Mouse (Mus musculus) R1 (cell line): ENCODE measurements around the gene Gm19668.
"Not testable (repeated sequence)": the region's sequence is repeated elsewhere in the genome, so short reads cannot be mapped to it uniquely, and the experiment has no call there.

Source experiments
- DNase-seq: peaks from one replicate; pipeline ENCODE4 v3.0.0-alpha.2; 2018; ENCODE audit warnings: low read depth, low spot score

Gm19668 gene

GRCm38 (mm10) chr10:77798921-77799508 is at the start of gene Gm19668:
Gene Gm19668 (minus strand): TSS chr10:77799133.
- peak; percentile 11 for DNase-seq

- DNase-seq = no peak
These were observed 48.6 kb upstream of the Gm19668 start for GRCm38 (mm10) chr10:77847538-77847937.

GRCm38 (mm10) chr10:77846961-77847360 is 48.0 kb upstream of the Gm19668 start:
- DNase-seq = no peak

GRCm38 (mm10) chr10:77846503-77846902 is 47.6 kb upstream of the Gm19668 start, which contains the start of gene Gm36176:
Gene Gm36176 (plus strand): TSS chr10:77846803.
- DNase-seq = no peak

GRCm38 (mm10) chr10:77839006-77839405 is 40.1 kb upstream of the Gm19668 start:
- no peak for DNase-seq

GRCm38 (mm10) chr10:77835647-77836046 is 36.7 kb upstream of the Gm19668 start, which contains the start of gene Krtap10-10:
Gene Krtap10-10 (plus strand): TSS chr10:77835947.
- no peak for DNase-seq

- DNase-seq = no peak
These were observed 28.0 kb upstream of the Gm19668 start, which contains the start of gene Krtap10-4 for GRCm38 (mm10) chr10:77826951-77827350. Gene Krtap10-4 (minus strand): TSS chr10:77827095.

GRCm38 (mm10) chr10:77819203-77819602 is 20.3 kb upstream of the Gm19668 start:
- no peak for DNase-seq

GRCm38 (mm10) chr10:77818523-77818922 is 19.6 kb upstream of the Gm19668 start:
- no peak for DNase-seq

- peak; percentile 40 for DNase-seq
These were observed 16.6 kb upstream of the Gm19668 start for GRCm38 (mm10) chr10:77815514-77815913.

- no peak for DNase-seq
These were observed 15.4 kb upstream of the Gm19668 start, which contains the start of gene Gm2696 for GRCm38 (mm10) chr10:77814382-77814781. Gene Gm2696 (plus strand): TSS chr10:77814682.

- no peak for DNase-seq
These were observed 12.8 kb upstream of the Gm19668 start, which contains the start of gene Gm9507 for GRCm38 (mm10) chr10:77811743-77812142. Gene Gm9507 (minus strand): TSS chr10:77811843.

GRCm38 (mm10) chr10:77804095-77804494 is 5.2 kb upstream of the Gm19668 start:
- DNase-seq = no peak

GRCm38 (mm10) chr10:77798164-77798920 is 591 bp downstream of the Gm19668 start:
- not testable (repeated sequence) for DNase-seq

- DNase-seq = no peak
These were observed 1.3 kb downstream of the Gm19668 start for GRCm38 (mm10) chr10:77797677-77798076.

GRCm38 (mm10) chr10:77794976-77795375 is 4.0 kb downstream of the Gm19668 start, which contains the start of gene Gm9639:
Gene Gm9639 (minus strand): TSS chr10:77795076.
- DNase-seq = no peak

- DNase-seq = no peak
These were observed 10.3 kb downstream of the Gm19668 start for GRCm38 (mm10) chr10:77788621-77789020.

GRCm38 (mm10) chr10:77787876-77788275 is 11.1 kb downstream of the Gm19668 start, which contains the start of gene Gm7137:
Gene Gm7137 (minus strand): TSS chr10:77788200.
- not testable (repeated sequence) for DNase-seq

GRCm38 (mm10) chr10:77783396-77783795 is 15.5 kb downstream of the Gm19668 start:
- not testable (repeated sequence) for DNase-seq

- not testable (repeated sequence) for DNase-seq
These were observed 16.5 kb downstream of the Gm19668 start, which contains the start of gene Gm3250 for GRCm38 (mm10) chr10:77782442-77782841. Gene Gm3250 (minus strand): TSS chr10:77782542.

GRCm38 (mm10) chr10:77776844-77777243 is 22.1 kb downstream of the Gm19668 start, which contains the start of gene Gm7138:
Gene Gm7138 (minus strand): TSS chr10:77776944.
- not testable (repeated sequence) for DNase-seq

GRCm38 (mm10) chr10:77772142-77772541 is 26.8 kb downstream of the Gm19668 start:
- not testable (repeated sequence) for DNase-seq
